Mouse (Mus musculus) kidney, adult 2 months (tissue): ENCODE measurements around the gene Dach1.

ENCODE experiments used
- CTCF ChIP-seq: fragments of 200-500 bp; conservative IDR thresholded peaks from 2 replicates; pipeline ENCODE4 v1.5.1; 2011; ENCODE audit warnings: low read depth, mild to moderate bottlenecking, control low read depth, low read length, moderate library complexity, mixed read lengths; ENCODE audit not compliant: insufficient read depth, insufficient read length
- POLR2A ChIP-seq: fragments of 200-500 bp; IDR thresholded peaks from one replicate; pipeline ENCODE4 v1.6.1; 2011; ENCODE audit warnings: low read depth, low read length, control low read depth

DNA sequence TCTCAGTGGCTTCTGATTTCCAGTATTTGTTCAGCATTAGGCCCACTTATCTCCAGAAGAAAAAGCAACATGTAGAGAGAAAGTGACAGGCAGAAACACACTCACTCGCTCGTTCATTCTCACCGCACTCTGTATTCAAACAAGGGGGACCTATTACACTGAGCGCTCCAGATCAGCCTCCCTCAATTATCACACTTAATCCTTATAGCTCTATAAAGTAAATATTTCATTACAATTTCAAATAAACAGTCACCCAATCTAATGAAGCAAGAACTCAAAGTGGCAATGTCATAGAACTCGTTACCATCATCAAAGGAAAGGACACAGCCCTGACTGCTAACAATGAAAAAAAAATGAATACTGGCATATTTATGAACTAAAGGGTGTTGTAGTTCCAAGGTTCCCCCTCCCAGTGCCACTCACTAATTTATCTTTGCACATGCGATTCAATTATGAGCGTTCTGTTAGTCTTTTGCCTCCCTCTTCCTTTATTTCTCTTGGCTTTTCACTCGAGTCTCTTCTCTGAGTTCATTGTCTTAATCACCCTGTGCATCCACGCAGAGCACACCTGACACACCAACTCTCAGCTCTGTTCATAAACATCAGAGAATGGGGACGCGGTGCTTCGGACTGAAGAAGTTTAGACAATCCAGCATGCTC lies 96.0 kb downstream of the Dach1 start:
- TF ChIP-seq CTCF, result no peak
- no peak for TF ChIP-seq POLR2A
